Mouse (Mus musculus) frontal cortex, postnatal 14 days (tissue): Measurements from ENCODE around the gene Cpd.

Experiments
- DNase-seq, 2 experiments: peaks; one replicate each; pipeline ENCODE4 v3.0.0; 2022; ENCODE audit warnings: low spot score in 2 of 2

Gene Cpd

GRCm38 (mm10) chr11:76791331-76791730 lies 55.5 kb downstream of the Cpd start:
- no peak for DNase-seq

GRCm38 (mm10) chr11:76789252-76789651 lies 57.6 kb downstream of the Cpd start:
- peak in 1 of 2 experiments; percentile 24 for DNase-seq

- DNase-seq: no peak
Measured at GRCm38 (mm10) chr11:76775533-76775932, 71.3 kb downstream of the Cpd start.

- DNase-seq: no peak
Measured at GRCm38 (mm10) chr11:76773811-76774210, 73.0 kb downstream of the Cpd start.

- DNase-seq: no peak
Measured at GRCm38 (mm10) chr11:76770566-76770965, 76.3 kb downstream of the Cpd start.

- no peak for DNase-seq
Measured at GRCm38 (mm10) chr11:76763741-76764122, 83.1 kb downstream of the Cpd start.

- DNase-seq: peak; percentile 87 to 88
Measured at GRCm38 (mm10) chr11:76763053-76763740, 83.6 kb downstream of the Cpd start, which contains the start of gene Gosr1. TSS of gene Gosr1 (minus strand) at chr11:76763579.

GRCm38 (mm10) chr11:76752276-76752675 lies 94.5 kb downstream of the Cpd start:
- DNase-seq: no peak

- DNase-seq: no peak
Measured at GRCm38 (mm10) chr11:76748819-76749218, 98.0 kb downstream of the Cpd start.

GRCm38 (mm10) chr11:76745921-76746320 lies 100.9 kb downstream of the Cpd start:
- DNase-seq: no peak

- DNase-seq: peak; percentile 12 to 20
Measured at GRCm38 (mm10) chr11:76744550-76744949, 102.3 kb downstream of the Cpd start.

GRCm38 (mm10) chr11:76742511-76742910 lies 104.3 kb downstream of the Cpd start:
- no peak for DNase-seq

GRCm38 (mm10) chr11:76739125-76739524 lies 107.7 kb downstream of the Cpd start:
- no peak for DNase-seq

GRCm38 (mm10) chr11:76735753-76736324 lies 111.0 kb downstream of the Cpd start:
- DNase-seq: no peak

- no peak for DNase-seq
Measured at GRCm38 (mm10) chr11:76734560-76734959, 112.3 kb downstream of the Cpd start.

- DNase-seq: no peak
Measured at GRCm38 (mm10) chr11:76730650-76731049, 116.2 kb downstream of the Cpd start.
